Mouse (Mus musculus) cerebellum, adult 2 months (tissue): Measurements from ENCODE around the gene Hps4.

Experiments
- CTCF ChIP-seq: fragments of 200-500 bp; IDR thresholded peaks from 2 replicates; pipeline ENCODE4 v1.5.1; 2011; ENCODE audit warnings: low read depth, mild to moderate bottlenecking, control low read depth, low read length, moderate library complexity, borderline replicate concordance; ENCODE audit not compliant: insufficient read depth
- POLR2A ChIP-seq: fragments of 200-500 bp; IDR thresholded peaks from 2 replicates; pipeline ENCODE4 v1.6.1; 2011; ENCODE audit warnings: low read length, control low read depth, borderline replicate concordance; ENCODE audit not compliant: insufficient read depth

GRCm38 (mm10) chr5:112371933-112372332 lies 29.1 kb downstream of the Hps4 start:
- TF ChIP-seq CTCF = no peak
- TF ChIP-seq POLR2A = no peak
